Mouse (Mus musculus) embryonic fibroblast, embryonic 13.5 days (primary cell): ENCODE results near the gene Psmb7.

Source experiments
- CTCF ChIP-seq: IDR thresholded peaks from 2 replicates; pipeline ENCODE4 v1.5.1; 2011; ENCODE audit warnings: mild to moderate bottlenecking, control low read depth, low read length, moderate library complexity, borderline replicate concordance; ENCODE audit not compliant: insufficient read depth
- POLR2A ChIP-seq: IDR thresholded peaks from 2 replicates; pipeline ENCODE4 v1.6.1; 2011; ENCODE audit warnings: low read depth, mild to moderate bottlenecking, control low read depth, low read length, moderate library complexity

DNA sequence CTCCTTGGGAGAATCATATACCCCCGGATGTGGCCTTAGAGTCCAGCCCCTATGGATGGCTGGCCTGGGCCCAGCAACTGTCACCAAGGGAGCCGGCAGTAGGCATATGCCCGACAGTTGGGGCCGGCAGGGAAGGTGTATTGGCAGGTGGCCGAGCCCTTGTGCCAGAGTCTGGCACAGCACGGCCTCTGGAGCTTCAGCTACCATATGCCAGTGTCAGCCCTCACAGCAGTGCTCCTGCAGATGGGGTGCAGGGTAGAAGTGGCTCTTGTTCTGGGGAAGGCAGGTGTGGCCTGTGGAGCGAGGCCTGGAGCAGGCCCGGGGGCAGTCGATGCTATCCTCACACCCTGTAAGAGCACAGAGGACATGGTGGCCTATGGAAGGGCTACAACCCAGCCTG lies 104.2 kb downstream of the Psmb7 start:
- TF ChIP-seq CTCF (no peak), POLR2A (no peak)
